Mouse (Mus musculus) lung, postnatal 0 days (tissue): Measurements from ENCODE around the gene Arhgap21.

ENCODE experiments used
- CTCF ChIP-seq: IDR thresholded peaks from 2 replicates; pipeline ENCODE4 v1.5.1; 2016; ENCODE audit warnings: antibody characterized with exemption, mild to moderate bottlenecking
- EP300 ChIP-seq: IDR thresholded peaks from 2 replicates; pipeline ENCODE4 v1.6.1; 2016; ENCODE audit warnings: antibody characterized with exemption, mild to moderate bottlenecking, control low read depth

- TF ChIP-seq CTCF, result no peak
- TF ChIP-seq EP300, result no peak
These were observed 8.0 kb downstream of the Arhgap21 start for GRCm38 (mm10) chr2:20960668-20961035.
